Mouse (Mus musculus) left cerebral cortex, adult 11 months (tissue): ENCODE data around the gene Trmt1.

Experiments used
- DNase-seq: peaks from one replicate; pipeline ENCODE4 v3.0.0; 2022; ENCODE audit warnings: low spot score

The Trmt1 gene

GRCm38 (mm10) chr8:84732996-84733395, 46.9 kb downstream of the Trmt1 start:
- no peak for DNase-seq

GRCm38 (mm10) chr8:84733959-84734358, 47.9 kb downstream of the Trmt1 start:
- DNase-seq: no peak

GRCm38 (mm10) chr8:84734680-84735079, 48.6 kb downstream of the Trmt1 start:
- no peak for DNase-seq

GRCm38 (mm10) chr8:84735597-84735996, 49.5 kb downstream of the Trmt1 start:
- no peak for DNase-seq

- DNase-seq: no peak
Measured at GRCm38 (mm10) chr8:84736521-84736920, 50.4 kb downstream of the Trmt1 start.

GRCm38 (mm10) chr8:84737608-84738007, 51.5 kb downstream of the Trmt1 start:
- no peak for DNase-seq

- no peak for DNase-seq
Measured at GRCm38 (mm10) chr8:84738266-84738665, 52.2 kb downstream of the Trmt1 start.

GRCm38 (mm10) chr8:84738715-84739400, 52.8 kb downstream of the Trmt1 start:
- DNase-seq: no peak

GRCm38 (mm10) chr8:84739401-84739742, 53.3 kb downstream of the Trmt1 start:
- no peak for DNase-seq

- no peak for DNase-seq
Measured at GRCm38 (mm10) chr8:84740895-84741843, 55.1 kb downstream of the Trmt1 start.

- no peak for DNase-seq
Measured at GRCm38 (mm10) chr8:84742171-84743053, 56.3 kb downstream of the Trmt1 start.

- DNase-seq: no peak
Measured at GRCm38 (mm10) chr8:84743054-84743415, 56.9 kb downstream of the Trmt1 start.

- no peak for DNase-seq
Measured at GRCm38 (mm10) chr8:84743517-84744420, 57.7 kb downstream of the Trmt1 start.

GRCm38 (mm10) chr8:84745032-84745925, 59.2 kb downstream of the Trmt1 start:
- no peak for DNase-seq
